ENCODE assay signal across 8 mouse cellular contexts in the genomic region with DNA sequence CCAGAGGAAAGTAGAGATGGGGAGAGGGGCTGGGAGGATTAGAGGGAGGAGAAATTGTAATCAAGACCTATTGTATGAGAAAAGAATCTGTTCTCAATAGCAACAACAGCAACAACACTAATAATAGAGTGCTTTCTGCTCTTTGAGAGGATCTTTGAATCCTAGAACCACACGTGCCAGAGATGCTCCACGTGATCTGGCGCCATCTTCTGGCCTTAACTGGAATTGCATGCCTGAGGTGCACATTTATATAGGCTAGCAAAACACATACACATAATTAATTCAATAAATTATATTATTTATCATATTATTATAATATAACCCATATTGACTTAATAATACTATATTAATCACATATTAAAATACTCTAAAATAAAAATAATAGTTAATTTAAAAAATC. TPM values are rescaled to one million over a fixed set of nuclear protein-coding genes. Genes with fewer than 3 reads are reported as not detected.
DNase-seq lines count a peak whose midpoint lies in the region; ATAC-seq and TF ChIP-seq lines count a peak whose summit lies in the region.

No protein-coding gene starts in this region.

- no peak overlapping the region for H3K4me2 ChIP-seq in embryonic facial prominence, embryonic 11.5 days (ENCODE audit: low read depth, low read length)
- no peak overlapping the region for H3K4me2 ChIP-seq in lung, embryonic 14.5 days

- H3K9me3 ChIP-seq in embryonic facial prominence, embryonic 11.5 days (replicated peaks; ENCODE audit: control insufficient read depth, low read length), result no peaks in the 10 kb centered on the region
- H3K9me3 ChIP-seq in lung, embryonic 14.5 days (ENCODE audit: low read depth, low read length), result no peaks in the 10 kb centered on the region

- no peak overlapping the region for H3K9ac ChIP-seq in embryonic facial prominence, embryonic 11.5 days (replicated peaks; ENCODE audit: low read length)
- H3K9ac ChIP-seq in lung, embryonic 14.5 days, result no peak overlapping the region

- no peak for ATAC-seq in embryonic facial prominence, embryonic 11.5 days (replicated peaks; ENCODE audit: insufficient number of reproducible peaks, low FRiP score, low TSS enrichment, low read depth)
- no peak for ATAC-seq in lung, embryonic 14.5 days (ENCODE audit: insufficient read depth)

- H3K4me3 ChIP-seq in embryonic facial prominence, embryonic 11.5 days (ENCODE audit: low read depth, low read length), result no peak overlapping the region
- H3K4me3 ChIP-seq in lung, embryonic 14.5 days (ENCODE audit: low read depth, low read length), result no peak overlapping the region
- H3K4me3 ChIP-seq in cerebellum, adult 2 months (replicated peaks; ENCODE audit: insufficient read depth, low read depth, low read length), result no peak overlapping the region

- no peaks in the 10 kb centered on the region for H3K36me3 ChIP-seq in embryonic facial prominence, embryonic 11.5 days (replicated peaks; ENCODE audit: control insufficient read depth, insufficient read depth, low read depth, low read length)
- no peaks in the 10 kb centered on the region for H3K36me3 ChIP-seq in lung, embryonic 14.5 days (ENCODE audit: insufficient read depth)

- peak; percentile 5 for DNase-seq in gastrocnemius, postnatal 14 days
- DNase-seq in gastrocnemius, postnatal 36 days, result no peak
- DNase-seq in urinary bladder, postnatal 25 days (ENCODE audit: low spot score), result peak; percentile 7
- no peak for DNase-seq in urinary bladder, postnatal 10 days (ENCODE audit: low spot score)
- peak; percentile 55 for DNase-seq in embryonic facial prominence, embryonic 11.5 days (ENCODE audit: low spot score)
- peak; percentile 67 for DNase-seq in lung, embryonic 14.5 days
- DNase-seq in testis, postnatal 14 days (ENCODE audit: low spot score), result peak; percentile 11
- no peak for DNase-seq in cerebellum, adult 2 months

- H3K27me3 ChIP-seq in embryonic facial prominence, embryonic 11.5 days (ENCODE audit: control insufficient read depth, insufficient read depth, low read length), result no peaks in the 10 kb centered on the region
- H3K27me3 ChIP-seq in lung, embryonic 14.5 days (ENCODE audit: insufficient read depth, low read length), result no peaks in the 10 kb centered on the region
- H3K27me3 ChIP-seq in cerebellum, adult 2 months (ENCODE audit: control insufficient read depth, insufficient read depth, low read length), result no peaks in the 10 kb centered on the region

- H3K4me1 ChIP-seq in embryonic facial prominence, embryonic 11.5 days (ENCODE audit: control insufficient read depth, insufficient read depth, low read length), result no peaks in the 10 kb centered on the region
- no peaks in the 10 kb centered on the region for H3K4me1 ChIP-seq in lung, embryonic 14.5 days (ENCODE audit: insufficient read depth)
- no peaks in the 10 kb centered on the region for H3K4me1 ChIP-seq in cerebellum, adult 2 months (ENCODE audit: control insufficient read depth, insufficient read depth, low read length)

- WGBS in embryonic facial prominence, embryonic 11.5 days, result 1% methylated on average over 3 of the region's 3 CpGs
- 1% methylated on average over 3 of the region's 3 CpGs for WGBS in lung, embryonic 14.5 days
- WGBS in cerebellum, adult 2 months, result 6% methylated on average over 3 of the region's 3 CpGs

- peak; percentile 71 for TF ChIP-seq CTCF in lung, embryonic 14.5 days (IDR thresholded peaks at IDR 0.05; ENCODE audit: low read depth)
- TF ChIP-seq CTCF in cerebellum, adult 2 months (IDR thresholded peaks at IDR 0.05; ENCODE audit: borderline replicate concordance, insufficient read depth, low read depth, low read length), result no peak

- no peak overlapping the region for H3K27ac ChIP-seq in embryonic facial prominence, embryonic 11.5 days (replicated peaks; ENCODE audit: low read depth, low read length)
- H3K27ac ChIP-seq in lung, embryonic 14.5 days (ENCODE audit: low read depth), result no peak overlapping the region
- H3K27ac ChIP-seq in cerebellum, adult 2 months (ENCODE audit: insufficient read depth, low read length), result no peak overlapping the region

- intact Hi-C loops in gastrocnemius, postnatal 14 days (cut with DNase I; ENCODE audit: low total_unique reads), result no loop called here
- intact Hi-C loops in gastrocnemius, postnatal 36 days (cut with DNase I), result no loop called here

- TF ChIP-seq POLR2A in cerebellum, adult 2 months (IDR thresholded peaks at IDR 0.05; ENCODE audit: borderline replicate concordance, insufficient read depth, low read length), result no peak

RNA-seq across cellular contexts. Expression of a gene that starts 1.6 kb away (rescaled TPM):
- total RNA-seq in gastrocnemius, postnatal 14 days (2021), result not detected
- not detected for total RNA-seq in gastrocnemius, postnatal 36 days (2021)
- polyA plus RNA-seq in embryonic facial prominence, embryonic 11.5 days (2014; fragmentation: Nextera tagmentation; extraction: Ambion mirVana), result not detected in 2 replicates
- not detected in 2 replicates for polyA plus RNA-seq in lung, embryonic 14.5 days (2014; fragmentation: Nextera tagmentation; extraction: Ambion mirVana)
- polyA plus RNA-seq in cerebellum, adult 2 months (2012; rRNA removed), result 0.11 and 0.16 TPM in 2 replicates

RNA-seq across cellular contexts. Expression of a gene that starts 10.6 kb away (rescaled TPM):
- total RNA-seq in gastrocnemius, postnatal 14 days (2021), result not detected
- not detected for total RNA-seq in gastrocnemius, postnatal 36 days (2021)
- not detected in 2 replicates for polyA plus RNA-seq in embryonic facial prominence, embryonic 11.5 days (2014; fragmentation: Nextera tagmentation; extraction: Ambion mirVana)
- polyA plus RNA-seq in lung, embryonic 14.5 days (2014; fragmentation: Nextera tagmentation; extraction: Ambion mirVana), result not detected in 2 replicates
- not detected in 2 replicates for polyA plus RNA-seq in cerebellum, adult 2 months (2012; rRNA removed)

RNA-seq across cellular contexts. Expression of a gene that starts 16.3 kb away (rescaled TPM):
- total RNA-seq in gastrocnemius, postnatal 14 days (2021), result not detected
- total RNA-seq in gastrocnemius, postnatal 36 days (2021), result not detected
- polyA plus RNA-seq in embryonic facial prominence, embryonic 11.5 days (2014; fragmentation: Nextera tagmentation; extraction: Ambion mirVana), result not detected in 2 replicates
- not detected in 2 replicates for polyA plus RNA-seq in lung, embryonic 14.5 days (2014; fragmentation: Nextera tagmentation; extraction: Ambion mirVana)
- not detected in 2 replicates for polyA plus RNA-seq in cerebellum, adult 2 months (2012; rRNA removed)

RNA-seq across cellular contexts. Expression of a gene that starts 21.4 kb away (rescaled TPM):
- not detected for total RNA-seq in gastrocnemius, postnatal 14 days (2021)
- not detected for total RNA-seq in gastrocnemius, postnatal 36 days (2021)
- polyA plus RNA-seq in embryonic facial prominence, embryonic 11.5 days (2014; fragmentation: Nextera tagmentation; extraction: Ambion mirVana), result not detected in 2 replicates
- not detected in 2 replicates for polyA plus RNA-seq in lung, embryonic 14.5 days (2014; fragmentation: Nextera tagmentation; extraction: Ambion mirVana)
- polyA plus RNA-seq in cerebellum, adult 2 months (2012; rRNA removed), result not detected in 2 replicates

RNA-seq across cellular contexts. Expression of a gene that starts 26.1 kb away (rescaled TPM):
- not detected for total RNA-seq in gastrocnemius, postnatal 14 days (2021)
- total RNA-seq in gastrocnemius, postnatal 36 days (2021), result not detected
- not detected in 2 replicates for polyA plus RNA-seq in embryonic facial prominence, embryonic 11.5 days (2014; fragmentation: Nextera tagmentation; extraction: Ambion mirVana)
- not detected in 2 replicates for polyA plus RNA-seq in lung, embryonic 14.5 days (2014; fragmentation: Nextera tagmentation; extraction: Ambion mirVana)
- polyA plus RNA-seq in cerebellum, adult 2 months (2012; rRNA removed), result not detected in 2 replicates

Comparison
In these comparisons a context has a peak if more than half of its experiments do, and no peak if none do; other contexts are left out.
1. DNase-seq: peak in gastrocnemius, postnatal 14 days (single experiment), urinary bladder, postnatal 25 days (single experiment), embryonic facial prominence, embryonic 11.5 days (single experiment), lung, embryonic 14.5 days (single experiment) and testis, postnatal 14 days (single experiment); none in gastrocnemius, postnatal 36 days (0 of 2), urinary bladder, postnatal 10 days (single experiment) and cerebellum, adult 2 months (0 of 2).